ENCODE assay signal across 16 mouse cellular contexts in genomic region chr6:115424433-115424832, GRCm38 (mm10).
DNase-seq lines count a peak whose midpoint lies in the region; ATAC-seq lines count a peak whose summit lies in the region.
"Had no signal": no experiment of that assay in that cellular context is flagged by ENCODE, and none has a peak within 500 bp of the region (broad histone marks: within the 10 kb centered on the region; RNA-seq: fewer than 3 reads in every experiment).

No protein-coding gene starts in this region.

- no peak overlapping the region for H3K4me3 ChIP-seq in heart, embryonic 11.5 days (ENCODE audit: low read depth, low read length)
- no peak overlapping the region for H3K4me3 ChIP-seq in midbrain, embryonic 14.5 days (replicated peaks; ENCODE audit: low read depth, low read length)
- H3K4me3 ChIP-seq: embryonic facial prominence, embryonic 15.5 days; forebrain, embryonic 10.5 days; heart, adult 2 months; hindbrain, embryonic 13.5 days; midbrain, embryonic 13.5 days had no signal

- DNase-seq in heart, adult 11 months = peak; percentile 92
- peak; percentile 40 for DNase-seq in adrenal gland, adult 8-10 months
- no peak for DNase-seq in midbrain, embryonic 14.5 days
- no peak for DNase-seq in cerebellum, adult 11 months
- DNase-seq: cerebellum, postnatal 10 days; embryo, embryonic 11 days; liver had no signal

- 79% methylated on average over 3 of the region's 3 CpGs for WGBS in heart, embryonic 11.5 days (ENCODE audit: insufficient replicate concordance)
- WGBS in midbrain, embryonic 14.5 days = 86% methylated on average over 3 of the region's 3 CpGs

- no peaks in the 10 kb centered on the region for H3K9me3 ChIP-seq in heart, embryonic 11.5 days (replicated peaks; ENCODE audit: control insufficient read depth, low read length)
- H3K9me3 ChIP-seq in midbrain, embryonic 14.5 days (ENCODE audit: control insufficient read depth, low read length) = no peaks in the 10 kb centered on the region
- H3K9me3 ChIP-seq: embryonic facial prominence, embryonic 15.5 days; forebrain, embryonic 10.5 days; hindbrain, embryonic 13.5 days; midbrain, embryonic 13.5 days had no signal

- H3K4me1 ChIP-seq in heart, embryonic 11.5 days (ENCODE audit: control insufficient read depth, insufficient read depth, low read length) = no peaks in the 10 kb centered on the region
- no peaks in the 10 kb centered on the region for H3K4me1 ChIP-seq in midbrain, embryonic 14.5 days (ENCODE audit: control insufficient read depth, insufficient read depth, low read length)
- H3K4me1 ChIP-seq: embryonic facial prominence, embryonic 15.5 days; forebrain, embryonic 10.5 days; hindbrain, embryonic 13.5 days; midbrain, embryonic 13.5 days had no signal

- no peak overlapping the region for H3K4me2 ChIP-seq in heart, embryonic 11.5 days
- H3K4me2 ChIP-seq in midbrain, embryonic 14.5 days (ENCODE audit: low read length) = no peak overlapping the region
- H3K4me2 ChIP-seq: embryonic facial prominence, embryonic 15.5 days; hindbrain, embryonic 13.5 days; midbrain, embryonic 13.5 days had no signal

- no peak overlapping the region for H3K27ac ChIP-seq in heart, embryonic 11.5 days (ENCODE audit: low read depth, low read length)
- no peak overlapping the region for H3K27ac ChIP-seq in midbrain, embryonic 14.5 days (replicated peaks; ENCODE audit: low read depth, low read length)
- H3K27ac ChIP-seq: embryonic facial prominence, embryonic 15.5 days; forebrain, embryonic 10.5 days; heart, adult 2 months; hindbrain, embryonic 13.5 days; midbrain, embryonic 13.5 days had no signal

- H3K9ac ChIP-seq in heart, embryonic 11.5 days (ENCODE audit: low read depth, low read length) = no peak overlapping the region
- no peak overlapping the region for H3K9ac ChIP-seq in midbrain, embryonic 14.5 days (replicated peaks; ENCODE audit: low read length)
- H3K9ac ChIP-seq: embryonic facial prominence, embryonic 15.5 days; hindbrain, embryonic 13.5 days; midbrain, embryonic 13.5 days had no signal

- H3K27me3 ChIP-seq in heart, embryonic 11.5 days (ENCODE audit: control insufficient read depth, insufficient read depth, low read length) = no peaks in the 10 kb centered on the region
- H3K27me3 ChIP-seq in midbrain, embryonic 14.5 days (ENCODE audit: control insufficient read depth, insufficient read depth, low read length) = no peaks in the 10 kb centered on the region
- H3K27me3 ChIP-seq: embryonic facial prominence, embryonic 15.5 days; hindbrain, embryonic 13.5 days; midbrain, embryonic 13.5 days; Patski had no signal

- no peak for ATAC-seq in heart, embryonic 11.5 days (replicated peaks; ENCODE audit: insufficient number of reproducible peaks, low FRiP score, low TSS enrichment)
- ATAC-seq in granulocyte monocyte progenitor cell, adult 5-6 weeks (replicated peaks; ENCODE audit: poor library complexity, severe bottlenecking) = peak; percentile 76
- peak; percentile 43; the same call in 1 of the 2 replicates for ATAC-seq in monocyte, adult 5-6 weeks (replicated peaks; ENCODE audit: insufficient number of reproducible peaks, low FRiP score, low TSS enrichment, poor library complexity, severe bottlenecking)
- no peak for ATAC-seq in midbrain, embryonic 14.5 days (ENCODE audit: low FRiP score, low TSS enrichment)
- ATAC-seq: midbrain, embryonic 13.5 days; Patski had no signal

- no peaks in the 10 kb centered on the region for H3K36me3 ChIP-seq in heart, embryonic 11.5 days (ENCODE audit: control insufficient read depth, insufficient read depth, low read length)
- H3K36me3 ChIP-seq in midbrain, embryonic 14.5 days (ENCODE audit: control insufficient read depth, insufficient read depth, low read length) = no peaks in the 10 kb centered on the region
- H3K36me3 ChIP-seq: embryonic facial prominence, embryonic 15.5 days; forebrain, embryonic 10.5 days; hindbrain, embryonic 13.5 days; midbrain, embryonic 13.5 days had no signal

Comparison
In these comparisons a context has a peak if more than half of its experiments do, and no peak if none do; other contexts are left out.
1. DNase-seq: peak in heart, adult 11 months (single experiment) and adrenal gland, adult 8-10 months (single experiment); none in midbrain, embryonic 14.5 days (single experiment) and cerebellum, adult 11 months (single experiment).
2. ATAC-seq: peak in granulocyte monocyte progenitor cell, adult 5-6 weeks (single experiment) and monocyte, adult 5-6 weeks (single experiment); none in heart, embryonic 11.5 days (single experiment) and midbrain, embryonic 14.5 days (single experiment).